Mouse (Mus musculus) heart, adult 2 months (tissue): ENCODE measurements around the gene Atg2a.

ENCODE experiments used
- CTCF ChIP-seq: fragments of 200-600 bp; IDR thresholded peaks from 2 replicates; pipeline ENCODE4 v1.8.1; 2022; ENCODE audit warnings: antibody characterized with exemption, mild to moderate bottlenecking, moderate library complexity
- EP300 ChIP-seq: fragments of 200-500 bp; IDR thresholded peaks from 2 replicates; pipeline ENCODE4 v1.6.1; 2011; ENCODE audit warnings: low read depth, low read length, control low read depth; ENCODE audit not compliant: insufficient read depth
- POLR2A ChIP-seq: fragments of 200-500 bp; IDR thresholded peaks from 2 replicates; pipeline ENCODE4 v1.6.1; 2011; ENCODE audit warnings: mild to moderate bottlenecking, low read depth, low read length, control low read depth; ENCODE audit not compliant: insufficient read depth

GRCm38 (mm10) chr19:6241274-6242107 is at the start of gene Atg2a:
- peak; percentile 32 for TF ChIP-seq CTCF
- TF ChIP-seq EP300 = 0 out of 2 replicates have a peak, but pooled peaks have one; percentile 36
- peak; percentile 83 for TF ChIP-seq POLR2A
